Mouse (Mus musculus): Measurements from ENCODE around the gene Oxt.
"Not testable (repeated sequence)": the region's sequence is repeated elsewhere in the genome, so short reads cannot be mapped to it uniquely, and the experiment has no call there.

The Oxt gene

DNA sequence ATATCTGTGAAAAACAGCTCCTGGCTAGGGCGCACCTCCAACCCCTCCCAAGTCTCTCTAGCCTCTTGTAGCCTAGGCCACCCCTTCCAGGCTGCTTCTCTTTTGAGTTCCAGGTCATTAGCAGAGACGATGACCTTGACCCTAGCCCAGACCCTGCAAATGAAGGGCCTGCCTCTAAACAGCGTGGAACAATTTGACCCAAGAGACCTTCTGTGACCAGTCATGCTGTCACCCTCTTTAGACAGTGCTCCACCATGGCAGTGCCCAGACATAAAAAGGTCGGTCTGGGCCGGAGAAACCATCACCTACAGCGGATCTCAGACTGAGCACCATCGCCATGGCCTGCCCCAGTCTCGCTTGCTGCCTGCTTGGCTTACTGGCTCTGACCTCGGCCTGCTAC lies at the start of gene Oxt:
Oxt (plus strand) TSS at position 301 of the 400 bp plus-strand sequence.
- DNase-seq (ENCODE audit: low read depth in 1 of 2, low spot score in 2 of 2): no peak

DNA sequence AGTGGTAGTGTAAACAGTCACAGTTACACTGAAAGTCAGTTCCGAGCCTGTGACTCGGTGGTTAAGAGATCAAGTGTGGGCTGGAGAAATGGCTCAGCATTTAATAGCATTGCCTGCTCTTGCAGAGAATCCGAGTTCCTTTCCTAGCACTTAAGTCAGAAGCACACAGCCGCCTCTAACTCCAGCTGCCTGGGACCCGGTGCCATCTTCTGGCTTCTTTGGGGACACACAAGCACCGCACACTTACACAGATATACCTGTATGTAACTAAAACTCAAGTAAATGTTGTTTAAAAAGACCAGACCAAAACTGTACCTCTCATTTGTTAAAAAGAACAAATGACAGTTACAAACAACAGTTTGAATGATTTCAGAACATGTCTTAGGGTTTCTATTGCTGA lies 47.5 kb upstream of the Oxt start:
- no peak for DNase-seq (ENCODE audit: low read depth in 1 of 2, low spot score in 2 of 2)

DNA sequence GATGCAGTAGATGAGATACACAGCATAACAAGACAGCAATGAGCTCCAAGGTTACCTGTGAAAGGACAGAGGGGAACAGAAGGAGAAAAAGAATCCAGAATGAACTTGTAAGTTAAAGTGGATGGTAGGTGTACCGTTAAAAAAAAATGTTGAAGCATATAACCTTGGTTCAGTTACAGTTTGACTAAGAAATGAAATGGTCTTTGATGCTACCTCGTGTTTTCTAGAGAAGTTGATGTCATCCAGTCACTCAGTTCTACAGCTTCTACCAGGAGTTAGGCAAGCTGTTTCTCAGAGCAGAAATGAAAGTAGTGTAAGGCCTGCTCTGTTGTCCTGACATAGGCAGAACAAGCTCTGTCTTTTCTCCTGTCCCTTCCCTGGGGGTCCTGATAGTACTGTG lies 46.7 kb upstream of the Oxt start:
- DNase-seq (ENCODE audit: low read depth in 1 of 2, low spot score in 2 of 2): no peak

DNA sequence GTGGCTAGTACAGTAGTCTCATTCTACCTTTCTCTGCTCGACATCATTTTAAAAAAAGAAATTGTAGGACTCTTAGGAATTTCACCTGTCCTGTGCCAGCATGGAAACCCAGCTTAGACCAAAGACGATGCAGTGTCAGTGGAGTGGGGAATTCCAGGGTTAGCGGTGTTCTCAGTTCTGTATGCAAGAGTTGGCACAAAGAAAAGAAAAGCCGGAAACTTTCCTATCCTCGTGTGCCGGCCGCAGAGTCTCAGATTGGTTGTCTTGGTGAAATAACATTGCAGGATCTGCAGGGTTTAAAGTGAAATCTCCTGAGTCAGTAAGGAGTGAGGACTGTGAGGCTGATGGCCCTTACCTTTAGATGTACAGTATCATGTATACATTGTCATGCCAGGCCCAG lies 46.0 kb upstream of the Oxt start:
- no peak for DNase-seq (ENCODE audit: low read depth in 1 of 2, low spot score in 2 of 2)

DNA sequence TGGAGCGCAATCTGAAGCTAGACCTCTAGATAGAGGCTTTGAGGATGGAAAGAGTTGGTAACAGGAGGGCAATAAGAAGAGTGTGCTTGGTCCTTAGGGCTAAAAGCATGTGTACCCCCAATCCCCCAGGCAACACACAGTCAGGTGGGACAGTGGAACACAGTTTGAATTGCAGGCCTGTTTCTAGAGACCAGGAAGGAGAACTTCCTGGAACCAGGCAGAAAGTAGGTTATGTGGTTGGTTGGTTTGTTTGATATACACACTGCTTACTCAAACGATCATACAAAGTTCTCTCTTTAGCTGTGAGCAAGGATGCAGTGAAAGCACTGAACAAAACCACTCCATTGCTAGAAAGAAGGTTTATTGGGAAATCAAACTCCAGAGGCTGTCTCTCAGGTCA lies 43.8 kb upstream of the Oxt start:
- no peak for DNase-seq (ENCODE audit: low read depth in 1 of 2, low spot score in 2 of 2)

DNA sequence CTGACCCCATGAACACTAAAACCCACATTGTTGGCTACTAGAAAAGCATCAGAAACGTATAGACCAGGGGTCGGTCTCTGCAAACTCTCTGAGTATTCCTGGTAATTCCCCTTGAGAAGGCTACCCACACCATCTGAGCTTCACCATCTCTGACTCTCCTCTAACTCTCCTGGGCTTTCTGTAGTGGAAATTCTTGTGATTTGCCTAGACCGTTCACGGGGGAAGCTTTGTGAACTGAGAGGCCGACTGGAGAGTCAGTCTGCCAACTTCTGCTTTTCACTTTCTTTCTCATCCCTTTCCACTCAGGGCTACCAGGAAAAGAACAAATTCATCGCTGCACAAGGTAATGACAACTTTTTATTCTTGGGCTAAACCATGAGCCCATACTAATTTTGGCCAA lies 41.0 kb upstream of the Oxt start:
- no peak for DNase-seq (ENCODE audit: low read depth in 1 of 2, low spot score in 2 of 2)

DNA sequence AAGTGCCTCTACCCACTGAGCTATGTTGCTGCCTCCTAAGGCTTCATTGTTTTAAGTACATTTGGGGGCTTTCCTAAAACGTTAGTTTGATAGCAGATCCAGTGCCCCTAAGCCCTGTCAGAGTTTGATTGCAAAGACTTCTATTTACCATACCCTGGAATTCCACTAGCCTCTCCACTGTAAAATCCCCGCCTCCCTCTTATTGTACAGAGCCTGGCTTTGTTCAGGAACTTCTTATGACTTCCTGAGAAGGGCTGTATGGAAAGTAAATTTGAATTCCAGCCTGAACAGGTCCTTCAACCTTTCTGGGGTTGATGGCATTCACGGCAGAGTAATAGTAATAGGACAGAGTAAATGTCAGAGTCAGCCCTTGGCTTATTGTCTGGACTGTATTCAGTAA lies 39.1 kb upstream of the Oxt start:
- DNase-seq (ENCODE audit: low read depth in 1 of 2, low spot score in 2 of 2): no peak

DNA sequence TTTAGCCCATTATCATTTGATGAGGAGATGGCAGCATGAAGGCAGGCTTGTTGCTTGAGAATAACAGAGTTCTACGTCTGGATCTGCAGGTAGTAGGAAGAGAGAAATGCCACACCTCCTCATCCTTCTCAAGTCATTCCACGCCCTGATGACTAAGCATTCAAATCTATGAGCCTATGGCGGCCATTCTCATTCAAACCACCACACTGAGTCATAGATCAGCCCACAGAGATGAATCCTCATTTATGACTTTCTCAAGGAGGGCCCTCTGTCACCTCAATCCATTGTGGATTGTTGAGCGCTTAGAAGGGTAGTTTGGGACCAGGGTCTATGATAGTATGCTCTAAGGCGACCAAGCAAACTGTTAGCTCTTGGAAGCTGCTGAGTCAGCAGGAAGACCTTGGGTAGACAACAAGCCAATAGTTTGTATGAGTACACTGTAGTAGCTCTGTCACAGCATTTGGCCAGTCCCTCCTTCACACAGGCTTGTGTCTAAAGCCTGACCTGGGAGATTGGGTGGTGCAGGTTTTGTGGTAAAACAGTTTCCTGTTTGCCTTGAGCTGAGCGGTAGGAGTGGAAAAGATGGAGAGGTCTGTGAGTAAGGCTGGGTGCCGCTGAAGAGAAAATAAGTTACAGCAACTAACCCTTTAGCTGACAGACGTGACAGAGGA lies 37.0 kb upstream of the Oxt start:
- DNase-seq (ENCODE audit: low read depth in 1 of 2, low spot score in 2 of 2): no peak

DNA sequence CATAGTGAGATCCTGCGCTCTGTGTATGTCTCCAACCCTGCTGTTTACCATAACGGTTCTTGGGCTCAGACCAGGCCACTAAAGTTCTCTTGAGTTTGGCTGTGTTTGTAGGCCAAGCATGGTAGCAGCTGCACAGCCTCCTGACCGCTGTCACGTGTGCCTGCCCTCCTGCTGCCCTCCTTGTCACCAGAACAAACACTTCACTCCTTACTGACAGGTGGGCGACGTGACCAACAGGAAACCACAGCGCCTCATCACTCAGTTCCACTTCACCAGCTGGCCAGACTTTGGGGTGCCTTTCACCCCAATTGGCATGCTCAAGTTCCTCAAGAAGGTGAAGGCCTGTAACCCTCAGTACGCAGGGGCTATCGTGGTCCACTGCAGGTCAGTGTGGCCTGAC lies 35.7 kb upstream of the Oxt start:
- DNase-seq (ENCODE audit: low read depth in 1 of 2, low spot score in 2 of 2): no peak

DNA sequence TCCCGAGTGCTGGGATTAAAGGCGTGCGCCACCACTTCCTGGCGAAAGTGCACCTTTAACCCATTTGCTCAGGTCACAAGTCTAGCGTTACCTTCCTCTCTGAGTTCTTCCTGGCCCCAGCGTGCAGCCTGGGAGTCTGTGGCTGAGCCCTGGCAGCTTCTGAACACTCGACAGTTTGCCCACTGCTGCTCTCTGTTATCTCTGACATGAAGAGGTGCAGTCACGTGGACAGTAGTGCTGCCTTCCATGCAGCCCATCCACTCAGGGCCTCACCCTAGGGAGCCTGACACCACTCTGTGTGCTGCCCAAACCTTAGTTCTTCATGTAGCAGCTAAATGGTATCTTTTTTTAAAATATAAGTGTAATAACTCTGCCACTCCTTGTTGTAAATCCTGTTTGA lies 29.0 kb upstream of the Oxt start:
- no peak for DNase-seq (ENCODE audit: low read depth in 1 of 2, low spot score in 2 of 2)

DNA sequence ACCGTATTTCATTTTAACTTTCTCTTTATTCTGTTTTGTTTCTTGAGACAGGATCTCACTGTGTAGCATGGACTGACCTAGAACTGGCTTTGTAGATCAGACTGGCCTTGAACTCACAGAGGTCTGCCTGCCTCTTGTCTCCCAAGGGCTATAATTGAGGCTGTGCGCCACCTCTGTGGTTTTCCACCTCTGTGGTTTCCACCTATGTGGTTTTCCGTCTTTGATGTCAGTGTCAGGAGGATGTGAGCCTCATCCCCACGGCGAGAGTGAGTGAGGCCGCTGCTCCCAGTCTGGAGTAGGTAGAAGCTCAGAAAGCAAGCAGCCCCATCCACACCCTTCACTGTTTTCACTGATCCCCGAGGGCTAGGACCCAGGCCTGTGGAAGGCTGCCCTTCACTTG lies 21.1 kb upstream of the Oxt start:
- DNase-seq (ENCODE audit: low read depth in 1 of 2, low spot score in 2 of 2): no peak

DNA sequence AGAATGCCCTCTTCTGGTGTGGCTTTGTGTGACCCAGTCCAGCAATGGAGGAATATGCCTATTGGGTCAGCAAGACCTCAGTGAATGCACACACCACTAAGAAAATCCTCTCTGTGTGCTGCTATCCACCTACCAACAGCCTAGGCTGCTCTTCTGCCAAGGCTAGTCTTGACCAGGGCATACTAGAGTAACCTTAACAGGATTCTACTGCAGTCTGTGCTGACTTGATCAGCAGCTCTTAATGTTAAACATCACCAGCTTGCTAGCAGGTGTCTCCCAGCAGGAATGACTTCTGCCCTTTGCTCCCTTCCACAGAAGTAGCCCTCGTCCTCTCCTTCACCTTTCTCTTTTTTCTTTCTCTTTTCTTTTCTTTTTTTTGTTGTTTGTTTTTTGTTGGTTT lies 19.7 kb upstream of the Oxt start:
- DNase-seq (ENCODE audit: low read depth in 1 of 2, low spot score in 2 of 2): no peak

DNA sequence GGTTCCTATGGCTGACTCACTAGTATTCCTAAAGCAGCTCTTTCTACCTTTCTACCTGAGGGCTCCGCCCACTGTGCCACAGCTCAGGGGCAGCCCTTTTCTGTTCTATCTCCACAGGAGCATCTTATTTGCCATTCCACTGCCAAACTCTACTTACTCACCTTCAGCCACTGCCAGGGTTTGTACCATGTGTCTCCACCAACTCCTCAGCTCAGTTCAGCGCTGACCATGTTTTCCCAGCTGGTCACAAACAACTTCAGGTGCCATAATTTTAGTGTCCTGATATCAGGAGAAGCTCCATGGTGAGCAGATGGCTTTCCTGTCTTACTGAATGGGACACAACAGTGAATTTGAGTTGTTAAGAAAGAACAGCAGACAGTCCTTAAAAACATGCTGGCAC lies 18.5 kb upstream of the Oxt start:
- no peak for DNase-seq (ENCODE audit: low read depth in 1 of 2, low spot score in 2 of 2)

DNA sequence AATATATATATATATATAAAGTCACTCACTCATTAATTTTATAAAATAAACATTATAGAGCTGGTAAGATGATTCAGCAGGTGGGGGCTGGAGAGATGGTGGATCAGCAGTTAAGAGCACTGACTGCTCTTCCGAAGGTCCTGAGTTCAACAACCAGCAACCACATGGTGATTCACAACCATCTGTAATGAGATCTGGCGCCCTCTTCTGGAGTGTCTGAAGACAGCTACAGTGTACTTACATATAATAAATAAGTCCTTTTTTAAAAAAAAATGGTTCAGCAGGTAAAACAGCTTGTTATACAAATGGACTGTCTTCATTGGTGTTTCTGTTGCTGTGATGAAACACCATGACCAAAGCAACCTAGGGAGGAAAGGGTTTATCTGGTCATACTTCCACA lies 18.0 kb upstream of the Oxt start:
- DNase-seq (ENCODE audit: low read depth in 1 of 2, low spot score in 2 of 2): no peak

DNA sequence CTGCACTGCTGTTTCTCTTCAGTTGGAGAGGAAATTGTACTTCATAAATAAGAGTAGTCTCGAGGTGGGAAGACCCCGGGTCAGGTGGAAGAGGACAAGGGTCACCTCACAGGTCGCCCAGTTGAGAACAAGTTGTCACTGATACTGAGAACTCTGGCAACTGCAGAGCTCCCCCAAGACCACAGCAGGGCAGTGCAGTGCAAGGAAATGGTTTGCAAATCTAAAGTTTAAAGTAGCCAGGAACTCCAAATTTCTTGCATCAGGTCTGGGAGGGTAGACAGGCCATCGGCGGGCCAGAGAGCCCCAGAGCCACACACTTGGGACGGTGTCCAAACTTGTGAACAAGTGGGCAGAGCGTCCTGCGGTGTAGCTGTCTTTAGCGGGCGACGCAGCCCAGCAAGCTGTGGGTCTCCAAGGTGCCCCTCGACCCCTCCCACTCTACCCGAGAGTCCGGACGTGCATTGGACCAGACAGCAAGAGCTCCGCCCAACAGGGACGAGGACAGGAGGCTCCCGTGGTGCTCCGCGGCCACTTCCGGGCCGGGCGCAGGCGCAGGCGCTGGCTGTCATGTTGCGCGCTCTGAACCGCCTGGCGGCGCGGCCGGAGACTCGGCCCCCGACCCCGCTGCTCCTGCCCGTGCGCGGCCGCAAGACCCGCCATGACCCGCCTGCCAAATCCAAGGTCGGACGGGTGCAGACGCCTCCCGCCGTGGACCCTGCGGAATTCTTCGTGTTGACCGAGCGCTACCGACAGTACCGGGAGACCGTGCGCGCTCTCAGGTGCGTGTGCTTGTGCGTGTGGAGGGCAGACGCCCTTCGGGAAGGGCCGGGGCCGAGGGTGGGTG lies 12.5 kb upstream of the Oxt start, which contains the start of gene Mrps26:
Mrps26 (plus strand) TSS at position 531 of the 844 bp plus-strand sequence.
- DNase-seq (ENCODE audit: low read depth in 1 of 2, low spot score in 2 of 2): peak; percentile 70 to 78

DNA sequence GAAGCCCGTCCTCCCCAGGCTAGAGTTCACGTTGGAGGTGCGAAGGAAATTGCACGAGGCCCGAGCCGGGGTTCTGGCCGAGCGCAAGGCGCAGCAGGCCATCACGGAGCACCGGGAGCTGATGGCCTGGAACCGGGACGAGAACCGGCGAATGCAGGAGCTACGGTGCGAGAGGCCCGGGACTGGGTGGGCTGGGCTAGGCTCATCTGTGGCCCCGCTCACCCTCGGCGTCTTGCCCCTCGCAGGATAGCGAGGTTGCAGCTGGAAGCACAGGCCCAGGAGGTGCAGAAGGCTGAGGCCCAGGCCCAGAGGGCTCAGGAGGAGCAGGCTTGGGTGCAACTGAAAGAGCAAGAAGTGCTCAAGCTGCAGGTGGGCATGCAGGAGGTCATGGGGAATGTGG lies 11.9 kb upstream of the Oxt start:
- DNase-seq (ENCODE audit: low read depth in 1 of 2, low spot score in 2 of 2): no peak

DNA sequence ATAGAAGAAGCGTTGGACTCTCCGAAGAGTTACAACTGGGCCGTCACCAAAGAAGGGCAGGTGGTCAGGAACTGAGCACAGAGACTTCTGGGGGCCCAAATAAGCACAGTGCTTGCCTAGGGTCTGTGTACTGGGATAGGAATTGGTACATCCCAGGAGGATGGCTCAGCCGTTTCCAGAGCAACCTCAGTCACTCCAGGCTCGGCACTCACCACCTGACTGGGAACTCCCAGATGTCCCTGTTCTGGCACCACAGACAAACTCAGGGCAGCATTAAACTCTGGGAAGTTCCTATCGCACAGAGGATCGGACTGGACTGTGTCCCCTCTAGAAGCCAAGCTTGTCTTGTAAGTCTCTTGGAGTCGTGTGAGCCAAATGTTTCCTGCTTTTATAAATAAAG lies 11.0 kb upstream of the Oxt start:
- DNase-seq (ENCODE audit: low read depth in 1 of 2, low spot score in 2 of 2): no peak

DNA sequence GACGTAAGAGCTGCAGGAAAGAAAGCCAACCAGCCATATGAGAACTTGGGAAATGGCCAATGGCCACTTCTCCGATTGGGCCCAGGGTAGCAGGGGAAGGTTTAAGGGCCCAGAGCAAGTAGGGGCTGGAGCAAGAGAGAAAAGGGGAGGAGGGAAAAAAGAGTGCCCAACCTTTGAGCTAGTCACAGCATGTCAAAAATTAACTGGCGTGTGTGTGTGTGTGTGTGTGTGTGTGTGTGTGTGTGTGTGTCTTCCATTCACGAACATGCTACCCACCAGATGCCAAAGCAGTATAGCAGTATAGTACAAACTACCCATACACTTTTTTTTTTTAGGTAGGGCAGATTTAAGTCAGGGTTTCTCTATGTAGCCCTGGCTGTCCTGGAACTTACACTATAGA lies 7.1 kb upstream of the Oxt start:
- DNase-seq (ENCODE audit: low read depth in 1 of 2, low spot score in 2 of 2): no peak

DNA sequence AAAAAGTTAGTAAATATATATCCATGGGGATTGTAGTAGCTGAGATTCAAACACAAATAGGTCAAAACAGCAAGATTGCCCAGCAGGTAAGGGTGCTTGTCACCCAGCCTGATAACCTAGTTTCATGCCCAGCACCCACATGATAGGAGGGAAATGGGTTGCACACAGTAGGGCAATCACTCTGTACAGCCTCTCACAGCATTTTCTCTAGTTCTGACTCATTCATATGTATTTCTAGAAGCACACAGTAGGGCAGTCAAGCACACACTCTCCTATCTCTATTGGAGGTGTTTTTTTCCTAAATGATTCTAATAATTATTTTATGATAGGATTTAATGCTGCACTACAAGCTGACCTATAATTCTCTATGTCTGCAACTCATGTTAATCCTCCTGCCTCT lies 6.0 kb upstream of the Oxt start:
- no peak for DNase-seq (ENCODE audit: low read depth in 1 of 2, low spot score in 2 of 2)

DNA sequence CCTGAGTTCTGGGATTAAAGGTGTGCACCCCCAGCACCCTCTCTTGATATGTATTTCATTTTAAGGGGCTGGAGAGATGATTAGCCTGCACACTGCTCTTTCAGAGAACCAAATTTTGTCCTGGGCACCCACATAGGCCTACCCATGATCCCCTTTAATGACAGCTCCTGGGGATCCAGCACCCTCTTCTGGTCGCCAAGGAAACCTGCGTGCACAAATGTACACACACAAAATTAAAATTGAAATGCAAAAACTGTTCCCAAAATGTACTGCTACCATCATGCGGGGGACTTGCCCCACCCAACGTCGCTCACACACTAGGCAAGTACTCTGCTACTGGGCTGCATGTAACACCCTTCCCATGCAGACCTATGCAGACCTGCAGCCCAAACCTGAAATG lies 1.0 kb upstream of the Oxt start:
- no peak for DNase-seq (ENCODE audit: low read depth in 1 of 2, low spot score in 2 of 2)

DNA sequence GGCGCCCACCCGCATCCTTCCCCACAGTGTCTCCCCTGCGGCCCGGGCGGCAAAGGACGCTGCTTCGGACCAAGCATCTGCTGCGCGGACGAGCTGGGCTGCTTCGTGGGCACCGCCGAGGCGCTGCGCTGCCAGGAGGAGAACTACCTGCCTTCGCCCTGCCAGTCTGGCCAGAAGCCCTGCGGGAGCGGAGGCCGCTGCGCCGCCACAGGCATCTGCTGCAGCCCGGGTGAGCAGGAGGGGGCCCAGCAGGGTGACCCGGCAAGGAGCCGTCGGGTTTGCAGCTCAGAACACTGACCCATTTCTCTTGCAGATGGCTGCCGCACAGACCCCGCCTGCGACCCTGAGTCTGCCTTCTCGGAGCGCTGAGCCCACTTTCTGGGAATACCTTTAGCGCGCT lies 591 bp downstream of the Oxt start:
- DNase-seq (ENCODE audit: low read depth in 1 of 2, low spot score in 2 of 2): not testable (repeated sequence)

DNA sequence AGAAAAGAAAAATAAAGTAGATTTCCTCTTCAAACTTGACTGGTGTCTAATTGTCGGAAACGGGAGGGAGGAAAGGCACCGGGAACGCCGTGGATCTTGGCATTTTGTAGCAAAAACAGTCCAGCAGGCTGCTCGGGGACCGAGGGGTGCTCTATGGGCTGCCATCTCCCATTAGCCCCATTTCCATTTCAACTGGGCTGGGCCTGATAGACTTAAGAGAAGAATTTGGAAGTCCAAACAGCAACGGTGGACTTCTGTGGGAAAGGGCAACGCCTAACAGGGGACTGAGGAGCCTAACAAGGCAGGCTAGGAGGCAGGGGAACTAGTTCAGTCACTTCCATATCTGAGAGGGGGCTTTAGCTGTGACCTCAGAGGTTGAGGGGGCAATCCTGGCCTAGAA lies 1.0 kb downstream of the Oxt start:
- no peak for DNase-seq (ENCODE audit: low read depth in 1 of 2, low spot score in 2 of 2)

DNA sequence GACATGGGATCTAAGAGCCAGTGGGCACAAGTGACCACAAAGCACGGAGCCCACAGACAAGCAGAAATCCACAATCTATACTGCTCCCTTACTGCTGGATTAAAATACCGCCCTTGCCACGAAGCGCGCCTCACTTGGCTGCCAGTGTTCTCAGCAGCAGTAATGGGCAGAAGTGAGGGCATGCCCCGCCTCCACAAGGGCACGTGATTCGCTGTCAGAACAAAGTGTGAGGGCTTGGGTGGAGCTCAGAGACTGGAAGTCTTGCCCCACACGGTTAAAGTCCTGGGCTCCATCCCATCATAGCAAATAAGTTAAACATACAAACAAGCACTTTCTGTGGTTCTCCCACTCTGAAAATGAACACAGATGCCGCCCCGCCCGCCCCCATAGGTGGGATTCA lies 1.7 kb downstream of the Oxt start:
- peak; percentile 13 to 48 for DNase-seq (ENCODE audit: low read depth in 1 of 2, low spot score in 2 of 2)

Measured in monocyte, adult 2 months (primary cell).